Mouse (Mus musculus): Measurements from ENCODE around the gene Ccnd1. TPM values are rescaled to one million over a fixed set of nuclear protein-coding genes. Genes with fewer than 3 reads are reported as not detected.
A peak's percentile ranks its signal among the peaks of the same experiment; 100 is the strongest.

Gene Ccnd1
- polyA plus RNA-seq, 1 experiment, result 106 TPM

GRCm38 (mm10) chr7:144933336-144933735 lies 6.4 kb downstream of the Ccnd1 start:
- DNase-seq, result no peak
- 74% methylated on average over 3 of the region's 3 CpGs for WGBS
- Histone ChIP-seq H3K4me3 (replicated peaks; ENCODE audit: extremely low read depth, low read depth, low read length) (no peak overlapping the region), H3K4me1 (ENCODE audit: control insufficient read depth, insufficient read depth, low read length) (no peaks in the 10 kb centered on the region)
- TF ChIP-seq CTCF (IDR thresholded peaks at IDR 0.05; ENCODE audit: insufficient read depth, low read length) (no peak), POLR2A (IDR thresholded peaks at IDR 0.05; ENCODE audit: borderline replicate concordance, extremely low read depth, low read depth, low read length) (no peak)

DNA sequence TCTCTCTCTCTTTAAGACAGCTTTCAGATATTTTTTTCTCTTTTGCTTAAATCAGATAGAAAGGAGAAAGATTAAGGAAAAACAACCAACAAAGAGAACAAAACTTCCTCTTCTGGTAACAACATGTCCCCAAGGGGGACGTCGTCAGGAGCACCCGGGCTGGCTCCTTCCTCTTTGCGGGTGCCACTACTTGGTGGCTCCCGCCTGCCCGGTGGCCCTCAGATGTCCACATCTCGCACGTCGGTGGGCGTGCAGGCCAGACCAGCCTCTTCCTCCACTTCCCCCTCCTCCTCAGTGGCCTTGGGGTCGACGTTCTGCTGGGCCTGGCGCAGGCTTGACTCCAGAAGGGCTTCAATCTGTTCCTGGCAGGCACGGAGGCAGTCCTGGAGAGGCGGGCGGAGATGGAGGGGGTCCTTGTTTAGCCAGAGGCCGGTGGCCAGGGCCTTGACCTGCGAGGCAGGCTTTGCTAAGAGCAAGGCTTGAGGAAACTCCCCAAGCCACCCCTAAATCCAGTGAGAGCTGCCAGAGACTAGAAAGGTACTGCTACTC lies 7.3 kb downstream of the Ccnd1 start:
- TF ChIP-seq POLR2A (IDR thresholded peaks at IDR 0.05; ENCODE audit: borderline replicate concordance, extremely low read depth, low read depth, low read length), result no peak
- TF ChIP-seq CTCF (IDR thresholded peaks at IDR 0.05; ENCODE audit: insufficient read depth, low read length), result no peak
- DNase-seq, result no peak
- H3K4me1 ChIP-seq (ENCODE audit: control insufficient read depth, insufficient read depth, low read length), result peaks cover 4% of the 10 kb centered on the region
- H3K4me3 ChIP-seq (replicated peaks; ENCODE audit: extremely low read depth, low read depth, low read length), result no peak overlapping the region
- 59% methylated on average over 18 of the region's 18 CpGs for WGBS

GRCm38 (mm10) chr7:144931778-144932177 lies 7.9 kb downstream of the Ccnd1 start:
- Histone ChIP-seq H3K4me3 (replicated peaks; ENCODE audit: extremely low read depth, low read depth, low read length) (no peak overlapping the region), H3K4me1 (ENCODE audit: control insufficient read depth, insufficient read depth, low read length) (peaks cover 6% of the 10 kb centered on the region)
- 22% methylated on average over 3 of the region's 3 CpGs for WGBS
- DNase-seq, result no peak
- TF ChIP-seq CTCF (IDR thresholded peaks at IDR 0.05; ENCODE audit: insufficient read depth, low read length) (peak; percentile 50; the same call in 1 of the 2 replicates), POLR2A (IDR thresholded peaks at IDR 0.05; ENCODE audit: borderline replicate concordance, extremely low read depth, low read depth, low read length) (no peak)

GRCm38 (mm10) chr7:144929931-144930330 lies 9.8 kb downstream of the Ccnd1 start:
- TF ChIP-seq POLR2A (IDR thresholded peaks at IDR 0.05; ENCODE audit: borderline replicate concordance, extremely low read depth, low read depth, low read length) (no peak), CTCF (IDR thresholded peaks at IDR 0.05; ENCODE audit: insufficient read depth, low read length) (no peak)
- 70% methylated on average over 5 of the region's 5 CpGs for WGBS
- no peak for DNase-seq

DNA sequence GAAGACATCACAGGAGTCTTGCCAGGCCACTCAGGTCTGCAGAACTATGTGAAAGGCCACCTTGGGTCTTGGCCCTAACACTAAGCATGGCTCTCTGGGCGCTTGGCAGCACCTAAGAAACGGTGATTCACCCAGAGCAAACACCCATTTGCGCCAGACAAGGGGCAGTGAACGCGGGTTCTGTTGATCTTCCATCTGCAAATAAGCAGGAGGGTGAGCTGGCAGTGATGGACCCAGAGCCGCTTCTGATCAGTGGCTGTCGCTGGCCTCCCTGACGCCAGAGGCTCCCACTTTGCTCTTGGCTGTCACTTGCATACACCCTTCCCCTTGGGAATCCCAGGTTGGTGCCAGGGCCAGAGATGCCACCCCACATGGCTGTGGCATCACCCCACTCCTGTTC lies 10.2 kb downstream of the Ccnd1 start:
- no peak for DNase-seq
- TF ChIP-seq CTCF (IDR thresholded peaks at IDR 0.05; ENCODE audit: insufficient read depth, low read length), result no peak
- TF ChIP-seq POLR2A (IDR thresholded peaks at IDR 0.05; ENCODE audit: borderline replicate concordance, extremely low read depth, low read depth, low read length), result no peak
- H3K4me3 ChIP-seq (replicated peaks; ENCODE audit: extremely low read depth, low read depth, low read length), result no peak overlapping the region
- H3K4me1 ChIP-seq (ENCODE audit: control insufficient read depth, insufficient read depth, low read length), result peaks cover 6% of the 10 kb centered on the region
- 67% methylated on average over 8 of the region's 8 CpGs for WGBS

More at GRCm38 (mm10) chr7:144929931-144930330, 9.8 kb downstream of the Ccnd1 start:
- Histone ChIP-seq H3K4me3 (replicated peaks; ENCODE audit: extremely low read depth, low read depth, low read length) (no peak overlapping the region), H3K4me1 (ENCODE audit: control insufficient read depth, insufficient read depth, low read length) (peaks cover 6% of the 10 kb centered on the region)

DNA sequence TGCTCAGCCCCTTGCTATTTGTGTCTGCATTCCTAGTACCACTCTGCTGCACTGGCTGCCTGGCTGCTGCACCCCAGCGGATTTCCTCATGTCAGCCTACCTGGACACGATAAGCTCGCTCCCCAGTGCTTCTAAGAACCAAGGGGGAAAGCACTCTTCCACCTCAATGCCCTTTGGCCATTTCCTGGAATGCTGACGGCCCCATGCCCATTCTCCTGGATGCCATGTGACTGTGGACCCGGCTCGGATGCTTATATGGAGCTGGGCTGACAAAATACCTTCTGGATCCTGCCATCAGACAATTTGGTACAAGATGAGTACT lies 10.9 kb downstream of the Ccnd1 start:
- TF ChIP-seq POLR2A (IDR thresholded peaks at IDR 0.05; ENCODE audit: borderline replicate concordance, extremely low read depth, low read depth, low read length) (no peak), CTCF (IDR thresholded peaks at IDR 0.05; ENCODE audit: insufficient read depth, low read length) (no peak)
- no peak for DNase-seq
- Histone ChIP-seq H3K4me3 (replicated peaks; ENCODE audit: extremely low read depth, low read depth, low read length) (no peak overlapping the region), H3K4me1 (ENCODE audit: control insufficient read depth, insufficient read depth, low read length) (peaks cover 6% of the 10 kb centered on the region)
- WGBS, result 69% methylated on average over 6 of the region's 6 CpGs

GRCm38 (mm10) chr7:144928009-144928888 lies 11.5 kb downstream of the Ccnd1 start:
- H3K4me3 ChIP-seq (replicated peaks; ENCODE audit: extremely low read depth, low read depth, low read length), result no peak overlapping the region
- DNase-seq, result no peak
- 71% methylated on average over 4 of the region's 4 CpGs for WGBS
- TF ChIP-seq CTCF (IDR thresholded peaks at IDR 0.05; ENCODE audit: insufficient read depth, low read length), result no peak
- no peak for TF ChIP-seq POLR2A (IDR thresholded peaks at IDR 0.05; ENCODE audit: borderline replicate concordance, extremely low read depth, low read depth, low read length)
- H3K4me1 ChIP-seq (ENCODE audit: control insufficient read depth, insufficient read depth, low read length), result peaks cover 6% of the 10 kb centered on the region

- 69% methylated on average over 2 of the region's 2 CpGs for WGBS
- no peak for DNase-seq
- Histone ChIP-seq H3K4me1 (ENCODE audit: control insufficient read depth, insufficient read depth, low read length) (peaks cover 6% of the 10 kb centered on the region), H3K4me3 (replicated peaks; ENCODE audit: extremely low read depth, low read depth, low read length) (no peak overlapping the region)
- TF ChIP-seq POLR2A (IDR thresholded peaks at IDR 0.05; ENCODE audit: borderline replicate concordance, extremely low read depth, low read depth, low read length) (no peak), CTCF (IDR thresholded peaks at IDR 0.05; ENCODE audit: insufficient read depth, low read length) (no peak)
Observed at GRCm38 (mm10) chr7:144927591-144927990, 12.1 kb downstream of the Ccnd1 start.

- TF ChIP-seq POLR2A (IDR thresholded peaks at IDR 0.05; ENCODE audit: borderline replicate concordance, extremely low read depth, low read depth, low read length), result no peak
- 0 out of 2 replicates have a peak, but pooled peaks have one; percentile 8 for TF ChIP-seq CTCF (IDR thresholded peaks at IDR 0.05; ENCODE audit: insufficient read depth, low read length)
- DNase-seq, result no peak
- 65% methylated on average over 1 of the region's 1 CpGs for WGBS
Observed at GRCm38 (mm10) chr7:144918823-144919222, 20.9 kb downstream of the Ccnd1 start.

More at GRCm38 (mm10) chr7:144918823-144919222, 20.9 kb downstream of the Ccnd1 start:
- no peak overlapping the region for H3K4me3 ChIP-seq (replicated peaks; ENCODE audit: extremely low read depth, low read depth, low read length)
- 0 out of 2 replicates have a peak, but pooled peaks cover 3% of the 10 kb centered on the region for H3K4me1 ChIP-seq (ENCODE audit: control insufficient read depth, insufficient read depth, low read length)
